Mouse (Mus musculus): ENCODE data around the gene Clasp1. TPM values are rescaled to one million over a fixed set of nuclear protein-coding genes. Genes with fewer than 3 reads are reported as not detected.
A peak's percentile ranks its signal among the peaks of the same experiment; 100 is the strongest.

The Clasp1 gene
- polyA plus RNA-seq, 1 experiment from 2014 or later = 14.8 TPM

DNA sequence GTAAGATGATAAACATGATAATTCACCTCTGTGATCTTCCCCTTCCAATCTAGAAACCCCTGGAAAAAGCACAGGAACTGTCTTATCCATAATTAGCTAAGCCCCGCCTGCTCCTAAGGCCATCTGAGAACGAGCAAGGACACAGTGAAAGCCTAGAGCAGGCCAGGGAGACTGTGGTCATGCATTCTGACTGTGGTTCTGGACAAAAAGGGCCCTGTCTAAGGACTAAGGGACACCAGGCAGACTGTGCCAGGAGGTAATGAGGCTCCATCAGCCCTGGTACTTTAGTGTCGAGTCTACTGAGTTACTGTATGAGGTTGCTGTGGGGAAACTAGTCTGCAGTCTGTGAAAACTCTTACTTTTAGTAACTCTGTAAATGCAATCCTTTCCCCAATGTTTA lies 96.7 kb downstream of the Clasp1 start:
- ATAC-seq (no peak), DNase-seq (ENCODE audit: low spot score) (no peak)
- H3K9me3 ChIP-seq (ENCODE audit: low read length) = no peaks in the 10 kb centered on the region
- H3K27me3 ChIP-seq (replicated peaks; ENCODE audit: insufficient read depth, low read length) = no peaks in the 10 kb centered on the region
- H3K4me3 ChIP-seq (ENCODE audit: low read depth, low read length) = no peak overlapping the region
- no peak overlapping the region for H3K27ac ChIP-seq (ENCODE audit: low read length)
- H3K4me2 ChIP-seq (replicated peaks; ENCODE audit: low read depth, low read length) = no peak overlapping the region
- no peaks in the 10 kb centered on the region for H3K4me1 ChIP-seq (ENCODE audit: insufficient read depth, low read depth, low read length)
- TF ChIP-seq CTCF (IDR thresholded peaks at IDR 0.05) (no peak), EP300 (IDR thresholded peaks at IDR 0.05) (no peak)
- 66% methylated on average over 3 of the region's 3 CpGs for WGBS
- no peak overlapping the region for H3K9ac ChIP-seq (replicated peaks; ENCODE audit: low read depth)
- H3K36me3 ChIP-seq (ENCODE audit: insufficient read depth, low read length) = no peaks in the 10 kb centered on the region

- Histone ChIP-seq H3K4me2 (replicated peaks; ENCODE audit: low read depth, low read length) (no peak overlapping the region), H3K27me3 (replicated peaks; ENCODE audit: insufficient read depth, low read length) (no peaks in the 10 kb centered on the region), H3K9ac (replicated peaks; ENCODE audit: low read depth) (no peak overlapping the region), H3K27ac (ENCODE audit: low read length) (no peak overlapping the region), H3K36me3 (ENCODE audit: insufficient read depth, low read length) (no peaks in the 10 kb centered on the region), H3K4me1 (ENCODE audit: insufficient read depth, low read depth, low read length) (no peaks in the 10 kb centered on the region), H3K9me3 (ENCODE audit: low read length) (no peaks in the 10 kb centered on the region), H3K4me3 (ENCODE audit: low read depth, low read length) (no peak overlapping the region)
- no peak for TF ChIP-seq CTCF (IDR thresholded peaks at IDR 0.05)
- no peak for DNase-seq (ENCODE audit: low spot score)
- no peak for ATAC-seq
Observed at GRCm38 (mm10) chr1:118486021-118486420, 97.2 kb downstream of the Clasp1 start.

DNA sequence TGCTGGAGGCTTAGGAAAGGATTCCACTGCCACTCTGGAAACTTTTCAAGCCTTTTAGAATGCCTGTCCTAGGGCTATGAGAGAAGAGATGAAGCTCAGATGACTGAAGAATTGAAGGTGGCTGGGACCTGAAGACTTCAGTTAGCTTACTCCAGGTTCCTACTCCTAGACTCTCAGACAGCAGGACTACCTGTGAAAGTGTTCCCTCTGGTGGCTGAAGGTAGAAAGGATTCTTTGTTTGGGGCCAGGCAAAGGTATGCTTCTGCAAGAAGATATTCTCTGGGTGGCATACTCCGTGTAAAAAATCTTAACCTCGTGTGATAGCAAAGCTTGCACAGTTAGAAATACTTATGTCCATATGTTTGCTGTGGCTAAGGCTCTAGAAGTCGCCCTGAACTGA lies 104.0 kb downstream of the Clasp1 start:
- no peaks in the 10 kb centered on the region for H3K36me3 ChIP-seq (ENCODE audit: insufficient read depth, low read length)
- no peak overlapping the region for H3K9ac ChIP-seq (replicated peaks; ENCODE audit: low read depth)
- no peak overlapping the region for H3K4me3 ChIP-seq (ENCODE audit: low read depth, low read length)
- no peaks in the 10 kb centered on the region for H3K9me3 ChIP-seq (ENCODE audit: low read length)
- no peak for TF ChIP-seq EP300 (IDR thresholded peaks at IDR 0.05)
- peak; percentile 62 for TF ChIP-seq CTCF (IDR thresholded peaks at IDR 0.05)
- no peak overlapping the region for H3K27ac ChIP-seq (ENCODE audit: low read length)
- no peak overlapping the region for H3K4me2 ChIP-seq (replicated peaks; ENCODE audit: low read depth, low read length)
- H3K4me1 ChIP-seq (ENCODE audit: insufficient read depth, low read depth, low read length) = no peaks in the 10 kb centered on the region
- DNase-seq (ENCODE audit: low spot score) (peak; percentile 61), ATAC-seq (no peak)
- 65% methylated on average over 3 of the region's 3 CpGs for WGBS
- no peaks in the 10 kb centered on the region for H3K27me3 ChIP-seq (replicated peaks; ENCODE audit: insufficient read depth, low read length)

DNA sequence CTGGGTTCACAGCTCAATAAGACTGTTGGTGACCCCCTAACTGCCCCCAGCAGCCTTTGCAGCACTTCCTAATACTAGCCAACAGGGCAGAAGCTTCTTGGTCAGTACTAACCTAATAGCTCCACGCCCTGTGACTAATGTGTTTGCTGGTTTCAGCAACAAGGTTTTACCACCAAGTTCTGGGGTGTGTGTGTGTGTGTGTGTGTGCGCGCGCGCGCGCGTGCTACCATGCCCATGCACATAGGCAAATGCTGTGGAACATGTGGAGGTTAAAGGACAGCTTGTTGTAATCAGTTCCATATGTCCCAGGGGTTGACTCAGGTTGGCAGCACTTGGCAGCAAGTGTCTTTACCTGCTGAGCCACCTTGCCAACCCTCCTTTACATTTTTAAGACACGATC lies 105.7 kb downstream of the Clasp1 start:
- Histone ChIP-seq H3K27me3 (replicated peaks; ENCODE audit: insufficient read depth, low read length) (no peaks in the 10 kb centered on the region), H3K9ac (replicated peaks; ENCODE audit: low read depth) (no peak overlapping the region), H3K9me3 (ENCODE audit: low read length) (no peaks in the 10 kb centered on the region), H3K4me2 (replicated peaks; ENCODE audit: low read depth, low read length) (no peak overlapping the region), H3K27ac (ENCODE audit: low read length) (no peak overlapping the region), H3K4me3 (ENCODE audit: low read depth, low read length) (no peak overlapping the region), H3K36me3 (ENCODE audit: insufficient read depth, low read length) (no peaks in the 10 kb centered on the region), H3K4me1 (ENCODE audit: insufficient read depth, low read depth, low read length) (no peaks in the 10 kb centered on the region)
- ATAC-seq (no peak), DNase-seq (ENCODE audit: low spot score) (no peak)
- WGBS = 96% methylated on average over 9 of the region's 9 CpGs
- TF ChIP-seq CTCF (IDR thresholded peaks at IDR 0.05) (no peak), EP300 (IDR thresholded peaks at IDR 0.05) (no peak)

DNA sequence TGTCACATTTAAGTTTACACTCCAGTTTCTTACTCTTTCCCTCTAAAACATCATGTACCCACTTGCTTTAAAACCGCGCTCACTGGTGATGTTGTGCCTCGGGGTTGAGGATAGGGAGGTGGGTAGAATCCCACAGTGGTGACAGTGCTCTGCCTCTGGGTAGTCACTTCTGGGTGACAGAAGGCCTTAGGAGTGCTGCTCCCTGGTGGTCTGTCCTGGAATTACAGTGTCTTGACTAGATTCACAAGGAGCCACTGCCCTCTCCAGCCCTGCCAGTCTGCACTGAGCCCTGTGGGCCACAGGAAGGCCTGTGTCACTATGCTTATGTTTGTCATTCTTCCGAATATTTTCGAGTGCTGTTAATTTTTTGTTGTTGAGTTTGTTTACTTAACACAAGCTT lies 109.5 kb downstream of the Clasp1 start:
- no peak overlapping the region for H3K4me3 ChIP-seq (ENCODE audit: low read depth, low read length)
- H3K4me1 ChIP-seq (ENCODE audit: insufficient read depth, low read depth, low read length) = no peaks in the 10 kb centered on the region
- no peak overlapping the region for H3K4me2 ChIP-seq (replicated peaks; ENCODE audit: low read depth, low read length)
- WGBS = 66% methylated on average over 5 of the region's 5 CpGs
- no peak overlapping the region for H3K27ac ChIP-seq (ENCODE audit: low read length)
- ATAC-seq = peak; percentile 73
- H3K9ac ChIP-seq (replicated peaks; ENCODE audit: low read depth) = no peak overlapping the region
- TF ChIP-seq EP300 (IDR thresholded peaks at IDR 0.05) (no peak), CTCF (IDR thresholded peaks at IDR 0.05) (peak; percentile 92)
- H3K9me3 ChIP-seq (ENCODE audit: low read length) = no peaks in the 10 kb centered on the region
- no peaks in the 10 kb centered on the region for H3K27me3 ChIP-seq (replicated peaks; ENCODE audit: insufficient read depth, low read length)
- peak; percentile 73 for DNase-seq (ENCODE audit: low spot score)
- peaks cover 27% of the 10 kb centered on the region for H3K36me3 ChIP-seq (ENCODE audit: insufficient read depth, low read length)

- no peak overlapping the region for H3K9ac ChIP-seq (replicated peaks; ENCODE audit: low read depth)
- ATAC-seq = no peak
- H3K4me3 ChIP-seq (ENCODE audit: low read depth, low read length) = no peak overlapping the region
- H3K27me3 ChIP-seq (replicated peaks; ENCODE audit: insufficient read depth, low read length) = no peaks in the 10 kb centered on the region
- H3K27ac ChIP-seq (ENCODE audit: low read length) = no peak overlapping the region
- TF ChIP-seq EP300 (IDR thresholded peaks at IDR 0.05) (no peak), CTCF (IDR thresholded peaks at IDR 0.05) (no peak)
- 94% methylated on average over 11 of the region's 11 CpGs for WGBS
- H3K9me3 ChIP-seq (ENCODE audit: low read length) = no peaks in the 10 kb centered on the region
- no peaks in the 10 kb centered on the region for H3K4me1 ChIP-seq (ENCODE audit: insufficient read depth, low read depth, low read length)
- no peak for DNase-seq (ENCODE audit: low spot score)
- peaks cover 34% of the 10 kb centered on the region for H3K36me3 ChIP-seq (ENCODE audit: insufficient read depth, low read length)
- H3K4me2 ChIP-seq (replicated peaks; ENCODE audit: low read depth, low read length) = no peak overlapping the region
Observed at GRCm38 (mm10) chr1:118500606-118501005, 111.7 kb downstream of the Clasp1 start.

- no peak overlapping the region for H3K4me3 ChIP-seq (ENCODE audit: low read depth, low read length)
- no peak overlapping the region for H3K27ac ChIP-seq (ENCODE audit: low read length)
- DNase-seq (ENCODE audit: low spot score) (no peak), ATAC-seq (no peak)
- H3K27me3 ChIP-seq (replicated peaks; ENCODE audit: insufficient read depth, low read length) = no peaks in the 10 kb centered on the region
- no peaks in the 10 kb centered on the region for H3K9me3 ChIP-seq (ENCODE audit: low read length)
- H3K9ac ChIP-seq (replicated peaks; ENCODE audit: low read depth) = no peak overlapping the region
- TF ChIP-seq CTCF (IDR thresholded peaks at IDR 0.05) (no peak), EP300 (IDR thresholded peaks at IDR 0.05) (no peak)
- no peaks in the 10 kb centered on the region for H3K4me1 ChIP-seq (ENCODE audit: insufficient read depth, low read depth, low read length)
- 82% methylated on average over 2 of the region's 2 CpGs for WGBS
- peaks cover 34% of the 10 kb centered on the region for H3K36me3 ChIP-seq (ENCODE audit: insufficient read depth, low read length)
- no peak overlapping the region for H3K4me2 ChIP-seq (replicated peaks; ENCODE audit: low read depth, low read length)
Observed at GRCm38 (mm10) chr1:118501691-118502090, 112.8 kb downstream of the Clasp1 start.
